Mouse (Mus musculus): ENCODE results near the gene Gm9913.

GRCm38 (mm10) chr2:125508381-125508780 lies 3.5 kb downstream of the Gm9913 start:
- no peak for TF ChIP-seq POLR2A (IDR thresholded peaks at IDR 0.05; ENCODE audit: borderline replicate concordance, control insufficient read depth, low read depth, low read length)
- TF ChIP-seq CTCF (IDR thresholded peaks at IDR 0.05; ENCODE audit: control insufficient read depth, insufficient read depth, low read length): no peak
